Mouse (Mus musculus) midbrain, embryonic 16.5 days (tissue): ENCODE results near the gene Acin1. TPM values are rescaled to one million over a fixed set of nuclear protein-coding genes. Genes with fewer than 3 reads are reported as not detected.
A peak's percentile ranks its signal among the peaks of the same experiment; 100 is the strongest.

Experiments
- ATAC-seq: fragments of 200-750 bp; cut with Nextera tagmentation; 2 replicates; pipeline ENCODE4 v1.8.0; 2017; ENCODE audit warnings: moderate TSS enrichment
- H3K27ac ChIP-seq: fragments of 300-500 bp; sonication (generic); 2 replicates; pipeline ENCODE4 v1.5.1; 2014; ENCODE audit warnings: mild to moderate bottlenecking, low read length, mixed read lengths
- H3K27me3 ChIP-seq: fragments of 300-500 bp; sonication (generic); 2 replicates; pipeline ENCODE4 v1.6.1; 2014; ENCODE audit warnings: low read depth, low read length, mixed read lengths; ENCODE audit not compliant: control insufficient read depth, insufficient read depth
- H3K36me3 ChIP-seq: fragments of 300-500 bp; sonication (generic); 2 replicates; pipeline ENCODE4 v1.6.1; 2014; ENCODE audit warnings: mild to moderate bottlenecking, low read length, moderate library complexity, mixed read lengths; ENCODE audit not compliant: control insufficient read depth, insufficient read depth
- H3K4me1 ChIP-seq: fragments of 300-500 bp; sonication (generic); 2 replicates; pipeline ENCODE4 v1.6.1; 2014; ENCODE audit warnings: mild to moderate bottlenecking, low read length, mixed read lengths; ENCODE audit not compliant: control insufficient read depth, insufficient read depth
- H3K4me2 ChIP-seq: fragments of 300-500 bp; sonication (generic); 2 replicates; pipeline ENCODE4 v1.6.1; 2014; ENCODE audit warnings: mild to moderate bottlenecking, low read length, mixed read lengths
- H3K4me3 ChIP-seq: fragments of 300-500 bp; sonication (generic); 2 replicates; pipeline ENCODE4 v1.5.1; 2014; ENCODE audit warnings: low read depth, mild to moderate bottlenecking, low read length, moderate library complexity, mixed read lengths
- H3K9ac ChIP-seq: fragments of 300-500 bp; sonication (generic); 2 replicates; pipeline ENCODE4 v1.6.1; 2014; ENCODE audit warnings: low read depth, low read length, mixed read lengths
- H3K9me3 ChIP-seq: fragments of 300-500 bp; sonication (generic); replicated peaks from 2 replicates; pipeline ENCODE4 v1.6.1; 2014; ENCODE audit warnings: mild to moderate bottlenecking, low read length, mixed read lengths; ENCODE audit not compliant: control insufficient read depth, poor library complexity, severe bottlenecking
- WGBS: fragments of 180-500 bp; shearing (Covaris S2); extraction: QIAGEN DNeasy Blood & Tissue Kit; methylation state at CpG from one replicate; pipeline ENCODE4 v1.1.7; 2014; 5-methylcytosine and 5-hydroxymethylcytosine counted together
- polyA plus RNA-seq: library from polyadenylated mRNA; unstranded; fragments of >200 nt; fragmentation: Nextera tagmentation; extraction: Ambion mirVana; gene quantifications from 2 replicates; pipeline ENCODE4 v1.2.1, GENCODE M21; 2015

The Acin1 gene
- polyA plus RNA-seq, 1 experiment from 2014 or later = 108 TPM

GRCm38 (mm10) chr14:54630583-54631239 is 56.0 kb downstream of the Acin1 start:
- H3K4me2 ChIP-seq = no peak overlapping the region
- no peaks in the 10 kb centered on the region for H3K9me3 ChIP-seq
- peak; percentile 41; the same call in 1 of the 2 replicates for ATAC-seq
- H3K9ac ChIP-seq = no peak overlapping the region
- no peaks in the 10 kb centered on the region for H3K4me1 ChIP-seq
- no peak overlapping the region for H3K4me3 ChIP-seq
- no peaks in the 10 kb centered on the region for H3K27me3 ChIP-seq
- H3K27ac ChIP-seq = peak overlapping the region; percentile 55; the same call in 1 of the 2 replicates
- H3K36me3 ChIP-seq = peaks cover 33% of the 10 kb centered on the region
- 71% methylated on average over 11 of the region's 11 CpGs for WGBS

- no peak overlapping the region for H3K9ac ChIP-seq
- H3K4me1 ChIP-seq = no peaks in the 10 kb centered on the region
- no peak overlapping the region for H3K4me3 ChIP-seq
- H3K9me3 ChIP-seq = no peaks in the 10 kb centered on the region
- no peak overlapping the region for H3K27ac ChIP-seq
- no peak overlapping the region for H3K4me2 ChIP-seq
- ATAC-seq = no peak
- H3K27me3 ChIP-seq = no peaks in the 10 kb centered on the region
- WGBS = 95% methylated on average over 2 of the region's 2 CpGs
- peaks cover 31% of the 10 kb centered on the region for H3K36me3 ChIP-seq
These were observed 56.9 kb downstream of the Acin1 start for GRCm38 (mm10) chr14:54629797-54630196.

- ATAC-seq = no peak
- no peak overlapping the region for H3K4me2 ChIP-seq
- H3K4me1 ChIP-seq = no peaks in the 10 kb centered on the region
- H3K4me3 ChIP-seq = no peak overlapping the region
- no peaks in the 10 kb centered on the region for H3K27me3 ChIP-seq
- H3K27ac ChIP-seq = no peak overlapping the region
- H3K36me3 ChIP-seq = peaks cover 27% of the 10 kb centered on the region
- WGBS = 72% methylated on average over 5 of the region's 5 CpGs
- no peaks in the 10 kb centered on the region for H3K9me3 ChIP-seq
- H3K9ac ChIP-seq = no peak overlapping the region
These were observed 58.6 kb downstream of the Acin1 start for GRCm38 (mm10) chr14:54628103-54628502.

GRCm38 (mm10) chr14:54624976-54625375 is 61.8 kb downstream of the Acin1 start:
- H3K4me1 ChIP-seq = no peaks in the 10 kb centered on the region
- no peaks in the 10 kb centered on the region for H3K27me3 ChIP-seq
- 75% methylated on average over 10 of the region's 10 CpGs for WGBS
- H3K27ac ChIP-seq = no peak overlapping the region
- no peak overlapping the region for H3K4me2 ChIP-seq
- H3K9me3 ChIP-seq = no peaks in the 10 kb centered on the region
- no peak overlapping the region; the same call in 1 of the 2 replicates for H3K9ac ChIP-seq
- ATAC-seq = no peak
- no peak overlapping the region for H3K4me3 ChIP-seq
- no peaks in the 10 kb centered on the region; the same call in 1 of the 2 replicates for H3K36me3 ChIP-seq

GRCm38 (mm10) chr14:54623334-54623733 is 63.4 kb downstream of the Acin1 start:
- 94% methylated on average over 6 of the region's 6 CpGs for WGBS
- no peak overlapping the region for H3K27ac ChIP-seq
- H3K4me2 ChIP-seq = no peak overlapping the region
- no peak overlapping the region for H3K4me3 ChIP-seq
- no peaks in the 10 kb centered on the region for H3K4me1 ChIP-seq
- no peak for ATAC-seq
- H3K27me3 ChIP-seq = no peaks in the 10 kb centered on the region
- H3K36me3 ChIP-seq = no peaks in the 10 kb centered on the region
- no peaks in the 10 kb centered on the region for H3K9me3 ChIP-seq
- H3K9ac ChIP-seq = no peak overlapping the region

GRCm38 (mm10) chr14:54621133-54621532 is 65.6 kb downstream of the Acin1 start, which contains the start of gene Psmb11:
Gene Psmb11 (plus strand): TSS chr14:54621433.
- Histone ChIP-seq H3K27ac (no peak within 1 kb of the TSS), H3K4me1 (peaks cover 11% of the 10 kb centered on the region), H3K4me3 (no peak within 1 kb of the TSS), H3K27me3 (no peaks in the 10 kb centered on the region), H3K4me2 (no peak within 1 kb of the TSS), H3K9me3 (no peaks in the 10 kb centered on the region), H3K9ac (no peak within 1 kb of the TSS), H3K36me3 (no peaks in the 10 kb centered on the region)
- ATAC-seq = no peak
- 83% methylated on average over 1 of the region's 1 CpGs for WGBS

GRCm38 (mm10) chr14:54617897-54618365 is 68.8 kb downstream of the Acin1 start, which contains the start of gene Psmb5:
Gene Psmb5 (minus strand): TSS chr14:54618022.
- peak; percentile 93 for ATAC-seq
- WGBS = under 1% methylated on average over 25 of the region's 25 CpGs
- no peaks in the 10 kb centered on the region for H3K9me3 ChIP-seq
- peak within 1 kb of the TSS; percentile 72 for H3K9ac ChIP-seq
- H3K36me3 ChIP-seq = peaks cover 3% of the 10 kb centered on the region; the same call in 1 of the 2 replicates
- peak within 1 kb of the TSS; percentile 54 for H3K4me3 ChIP-seq
- peak within 1 kb of the TSS; percentile 81 for H3K27ac ChIP-seq
- peaks cover 11% of the 10 kb centered on the region for H3K4me1 ChIP-seq
- H3K4me2 ChIP-seq = peak within 1 kb of the TSS; percentile 87
- no peaks in the 10 kb centered on the region for H3K27me3 ChIP-seq

GRCm38 (mm10) chr14:54617152-54617896 is 69.4 kb downstream of the Acin1 start:
- H3K4me3 ChIP-seq = peak overlapping the region; percentile 54
- H3K27me3 ChIP-seq = no peaks in the 10 kb centered on the region
- no peaks in the 10 kb centered on the region for H3K9me3 ChIP-seq
- WGBS = 1% methylated on average over 38 of the region's 38 CpGs
- H3K9ac ChIP-seq = peak overlapping the region; percentile 72
- H3K4me1 ChIP-seq = peaks cover 11% of the 10 kb centered on the region
- peaks cover 7% of the 10 kb centered on the region; the same call in 1 of the 2 replicates for H3K36me3 ChIP-seq
- H3K4me2 ChIP-seq = peak overlapping the region; percentile 87
- peak; percentile 71 for ATAC-seq
- H3K27ac ChIP-seq = peak overlapping the region; percentile 81
